Mouse (Mus musculus): ENCODE measurements around the gene Avil.
A peak's percentile ranks its signal among the peaks of the same experiment; 100 is the strongest.

Gene Avil

DNA sequence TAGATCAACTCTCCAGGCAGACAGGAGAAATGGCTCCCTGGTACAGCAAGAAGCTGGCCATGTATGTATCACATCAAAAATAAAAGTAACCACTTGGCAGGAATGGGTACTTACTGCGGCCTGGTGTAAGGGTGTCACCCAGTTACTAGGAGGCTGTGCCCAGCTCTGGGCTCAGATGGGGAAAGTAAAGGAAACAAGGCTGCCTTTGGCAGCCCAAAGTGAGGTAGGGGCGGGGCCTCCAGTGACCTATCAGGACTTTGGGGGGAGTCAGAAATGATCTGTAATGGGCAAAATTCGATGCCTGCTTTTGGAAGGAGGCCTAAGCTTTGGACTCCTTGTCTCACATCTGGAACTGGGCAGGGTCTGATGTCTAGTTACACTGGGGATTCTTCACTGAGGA, 18.8 kb upstream of the Avil start:
- peak; percentile 53 for DNase-seq

DNA sequence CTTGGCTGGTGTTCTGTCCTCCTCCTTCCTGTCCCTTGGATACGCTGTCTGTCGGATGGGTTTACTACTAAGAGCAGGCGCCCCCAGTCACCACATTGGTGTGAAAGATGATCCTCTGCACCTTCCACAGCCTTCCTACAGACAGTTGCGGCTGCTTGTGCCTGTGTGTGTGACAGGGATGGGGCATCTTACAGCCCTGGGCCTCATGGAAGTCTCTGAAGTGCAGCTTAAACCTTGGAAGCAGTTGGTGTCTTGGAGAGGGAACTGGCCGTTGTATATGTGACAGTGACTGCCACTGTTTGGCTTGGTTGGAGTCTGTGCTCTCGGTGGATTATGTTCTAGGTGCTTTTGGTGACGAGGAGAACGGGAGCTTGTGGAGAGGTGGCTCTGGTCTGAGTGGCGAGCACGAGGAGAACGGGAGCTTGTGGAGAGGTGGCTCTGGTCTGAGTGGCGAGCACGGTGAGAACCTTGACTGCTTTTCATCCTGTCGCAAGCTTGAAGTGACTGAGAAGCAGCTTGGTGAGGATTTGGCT, 17.2 kb upstream of the Avil start:
- DNase-seq = no peak

DNA sequence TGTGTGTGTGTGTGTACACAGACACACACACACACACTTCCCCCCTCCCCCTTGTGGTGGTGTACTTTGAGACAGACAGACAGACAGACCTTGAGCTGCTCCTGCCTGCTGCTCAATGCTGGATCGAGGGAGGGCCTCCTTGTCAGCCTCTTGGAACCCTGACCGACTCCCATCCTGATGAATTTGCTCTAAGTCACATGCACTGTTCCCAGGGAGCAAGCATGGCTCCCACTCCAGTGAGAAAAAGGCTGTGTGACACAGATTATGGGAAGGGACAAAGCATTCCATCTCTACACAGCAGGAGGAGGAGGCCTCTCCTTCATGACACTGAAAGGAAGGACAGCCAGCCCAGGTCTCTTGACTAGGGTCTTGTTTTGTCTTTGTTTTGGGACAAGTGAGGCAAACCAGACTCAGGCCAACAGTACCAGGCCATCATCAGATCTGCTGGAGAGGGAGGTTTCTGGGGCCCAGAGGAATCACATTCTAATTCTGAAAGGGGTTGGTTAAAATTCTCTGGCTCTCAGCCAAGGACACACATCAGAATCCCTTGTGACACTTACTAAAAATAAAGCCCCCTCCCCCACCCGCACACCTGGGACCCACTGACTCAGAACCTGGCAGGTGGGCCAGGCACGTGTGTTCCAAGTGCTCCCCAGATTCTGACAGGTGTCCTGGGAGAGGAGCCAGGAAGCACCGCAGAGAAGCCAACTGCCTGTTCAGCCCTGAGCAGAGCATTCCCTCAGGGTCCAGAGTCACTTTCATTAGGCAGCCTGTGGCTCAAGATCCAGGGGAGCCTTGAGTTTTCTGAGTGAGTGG, 16.1 kb upstream of the Avil start:
- DNase-seq = peak; percentile 92

DNA sequence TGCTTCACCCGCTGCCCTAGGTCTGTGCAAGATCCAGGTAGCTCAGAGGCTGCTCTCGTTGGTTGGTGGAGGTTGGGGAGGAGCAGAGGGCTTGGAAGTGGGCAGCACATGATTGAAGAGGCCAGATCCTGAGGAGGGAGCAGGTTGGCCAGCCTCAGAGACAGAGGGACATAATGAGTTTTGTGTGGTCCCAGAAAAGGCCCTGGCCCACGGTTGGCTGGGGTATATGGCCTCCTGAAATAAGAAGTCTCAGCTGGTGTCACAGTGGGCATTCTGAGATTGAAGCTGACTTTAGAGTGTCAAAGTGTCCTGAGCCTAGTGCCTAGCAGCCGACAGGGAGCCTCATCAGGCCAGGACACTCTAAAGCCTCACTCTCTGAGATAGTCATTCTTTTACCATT, 15.4 kb upstream of the Avil start:
- DNase-seq = peak; percentile 55

DNA sequence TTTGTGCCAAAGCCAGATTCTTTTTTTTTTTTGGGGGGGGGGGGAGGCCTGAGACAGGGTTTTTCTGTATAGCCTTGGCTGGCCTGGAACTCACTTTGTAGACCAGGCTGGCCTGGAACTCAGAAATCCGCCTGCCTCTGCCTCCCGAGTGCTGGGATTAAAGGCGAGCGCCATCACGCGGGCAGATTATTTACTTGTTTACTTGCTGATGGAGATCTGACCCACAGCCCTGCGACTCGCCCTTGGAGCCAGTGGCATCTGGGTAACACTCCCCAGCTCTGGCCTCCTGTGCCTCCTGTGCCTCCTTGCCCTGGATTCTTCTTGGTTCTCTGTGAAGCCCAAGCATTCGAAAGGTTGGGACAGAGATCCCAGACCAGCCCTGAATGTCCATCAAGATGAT, 14.9 kb upstream of the Avil start:
- DNase-seq = peak; percentile 64

DNA sequence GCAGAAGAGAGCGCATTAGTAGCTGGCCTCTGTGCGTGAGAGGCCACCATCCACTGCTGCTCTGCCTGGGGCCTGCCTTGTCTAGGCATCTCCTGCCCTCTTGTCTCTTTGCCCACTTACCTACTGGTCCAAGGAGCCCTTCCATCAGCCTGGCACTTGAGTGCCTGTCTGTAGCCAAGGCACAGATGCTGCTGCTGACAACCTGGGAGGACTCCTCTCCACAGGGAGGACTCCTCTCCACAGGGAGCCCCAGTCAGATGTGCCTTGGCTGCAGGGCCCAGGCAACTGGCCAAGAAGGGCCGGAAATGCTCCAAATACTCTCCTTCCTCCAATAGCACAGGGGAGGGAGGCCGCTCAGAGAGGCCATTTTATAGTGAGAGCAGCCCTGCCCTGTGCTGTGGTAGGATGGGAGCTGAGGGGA, 14.0 kb upstream of the Avil start:
- DNase-seq = peak; percentile 92

DNA sequence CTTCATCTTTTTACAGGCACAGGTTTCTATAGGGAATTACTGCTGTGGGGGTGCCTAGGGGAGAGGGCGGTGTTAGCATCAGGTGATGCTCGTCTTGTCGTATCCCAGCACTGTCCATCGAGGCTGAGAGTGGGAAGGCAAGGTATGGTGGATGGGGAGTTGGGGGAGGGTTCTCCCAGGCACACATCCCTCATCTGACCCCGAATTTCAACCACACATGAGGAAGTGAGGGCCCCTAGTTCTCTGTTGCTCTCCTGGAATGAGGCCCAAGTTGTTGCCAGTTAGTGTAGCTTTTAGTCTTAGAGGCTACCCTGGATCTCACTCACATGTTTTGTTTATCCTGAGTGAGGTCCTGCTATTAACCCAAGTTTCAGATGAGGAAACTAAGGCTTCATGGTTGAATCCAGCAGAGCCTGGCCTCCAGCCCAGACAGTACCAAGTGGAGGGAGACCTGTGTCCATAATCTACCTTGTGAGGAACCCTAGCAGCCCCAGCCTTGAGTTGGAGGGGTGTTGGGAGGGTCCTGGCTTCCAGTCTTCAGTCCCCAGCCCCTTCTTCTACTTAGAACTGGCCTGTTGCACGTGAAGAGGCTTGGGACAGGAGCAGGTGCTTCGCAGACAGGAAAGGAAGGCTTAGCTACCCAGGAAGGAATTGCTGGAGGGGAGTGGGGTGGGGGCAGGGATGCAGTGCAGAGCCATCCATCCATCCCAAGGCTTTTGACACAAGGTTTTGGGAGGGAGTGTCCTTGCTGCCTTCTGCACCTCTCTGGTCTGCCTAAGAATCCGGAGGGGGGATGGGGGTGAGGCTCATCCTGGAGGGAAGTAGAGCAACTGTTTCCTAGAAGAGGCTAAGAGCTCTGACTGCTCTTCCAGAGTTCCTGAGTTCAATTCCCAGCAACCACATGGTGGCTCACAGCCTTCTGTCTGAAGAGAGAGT, 13.1 kb upstream of the Avil start:
- peak; percentile 64 for DNase-seq

DNA sequence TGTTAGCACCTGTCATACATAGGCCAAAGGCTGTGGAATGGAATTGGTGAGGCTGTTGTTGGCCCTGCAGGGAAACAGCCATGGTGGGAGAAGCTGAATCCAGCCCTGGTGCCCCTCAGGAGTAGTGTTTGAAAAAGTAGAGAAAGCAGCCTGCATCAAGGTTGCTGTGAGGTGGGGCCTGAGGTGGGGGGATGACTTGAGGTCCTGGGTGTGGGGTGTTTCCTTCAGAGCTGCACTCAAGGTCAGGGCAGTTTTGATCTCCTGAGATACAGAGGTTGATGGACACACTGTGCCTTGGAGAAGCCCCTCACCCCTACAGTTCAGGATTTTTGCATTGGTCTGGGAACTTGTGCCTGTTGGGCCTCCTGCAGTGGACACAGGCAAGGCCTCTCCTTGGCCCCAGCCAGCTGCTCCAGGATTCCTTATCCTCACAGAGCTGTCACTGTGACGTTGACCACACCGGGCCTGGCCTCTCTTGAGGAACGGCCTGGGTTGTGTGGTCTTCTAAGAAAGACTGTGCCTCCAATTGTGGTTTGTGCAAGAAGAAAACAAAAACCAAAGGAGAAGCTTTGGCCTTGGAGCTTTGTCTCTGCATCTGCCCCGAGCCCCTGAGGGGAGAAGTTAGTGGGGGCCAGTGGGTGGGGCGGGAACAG, 11.9 kb upstream of the Avil start:
- no peak for DNase-seq

DNA sequence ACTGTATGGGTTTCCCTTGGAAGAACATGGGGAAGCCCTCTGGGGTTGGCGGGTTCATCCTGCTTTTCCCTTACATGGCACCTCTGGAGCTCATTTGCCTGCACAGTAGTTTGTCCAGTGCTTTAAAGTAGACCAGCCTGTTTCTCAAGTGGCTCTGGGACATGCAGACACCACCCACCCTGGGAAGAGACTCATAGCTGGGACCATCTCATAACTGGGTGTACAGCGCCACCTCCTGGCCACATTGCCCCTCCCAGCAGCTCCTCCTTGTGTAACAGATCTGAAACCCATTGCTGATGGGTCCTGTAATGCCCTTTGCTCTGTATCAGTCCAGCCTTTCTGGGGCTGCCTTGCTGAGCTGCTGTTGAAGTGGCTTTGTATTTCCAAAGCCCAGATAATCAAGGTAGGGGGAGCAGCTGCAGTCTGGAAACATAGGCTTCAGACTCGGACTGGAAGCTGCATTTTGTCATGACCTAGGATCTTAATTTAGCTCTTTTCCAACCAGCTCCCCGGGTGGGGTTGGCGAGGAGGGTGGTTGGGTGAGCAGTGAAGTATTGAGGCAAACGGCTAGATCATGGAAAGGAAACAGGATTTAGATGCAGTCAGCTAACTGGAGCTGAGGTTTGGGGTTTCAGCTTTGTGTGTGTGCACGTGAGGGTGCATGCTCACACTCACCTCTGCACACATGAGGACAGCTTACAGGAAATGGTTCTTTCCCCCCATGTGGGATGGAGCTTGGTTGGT, 10.0 kb upstream of the Avil start:
- DNase-seq = peak; percentile 86

DNA sequence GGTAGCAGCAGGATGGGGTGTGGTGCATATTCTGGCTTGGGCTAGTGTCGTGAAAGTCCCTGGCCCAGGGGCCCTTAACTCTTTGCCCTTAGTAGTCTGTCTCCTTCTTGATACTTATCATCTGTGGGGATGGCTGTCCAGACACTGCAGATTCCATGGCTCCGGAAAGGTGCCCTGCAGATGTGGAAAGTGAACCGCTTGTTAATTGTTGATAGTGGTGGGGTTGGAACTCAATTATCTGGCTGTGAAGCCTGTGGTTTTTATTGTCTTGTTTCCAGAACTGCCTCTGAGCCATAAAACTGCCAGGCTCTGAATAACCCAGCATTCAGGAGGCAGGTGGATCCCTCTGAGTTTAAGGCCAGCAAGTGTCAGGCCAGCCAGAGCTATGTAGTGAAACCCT, 8.8 kb upstream of the Avil start:
- no peak for DNase-seq

DNA sequence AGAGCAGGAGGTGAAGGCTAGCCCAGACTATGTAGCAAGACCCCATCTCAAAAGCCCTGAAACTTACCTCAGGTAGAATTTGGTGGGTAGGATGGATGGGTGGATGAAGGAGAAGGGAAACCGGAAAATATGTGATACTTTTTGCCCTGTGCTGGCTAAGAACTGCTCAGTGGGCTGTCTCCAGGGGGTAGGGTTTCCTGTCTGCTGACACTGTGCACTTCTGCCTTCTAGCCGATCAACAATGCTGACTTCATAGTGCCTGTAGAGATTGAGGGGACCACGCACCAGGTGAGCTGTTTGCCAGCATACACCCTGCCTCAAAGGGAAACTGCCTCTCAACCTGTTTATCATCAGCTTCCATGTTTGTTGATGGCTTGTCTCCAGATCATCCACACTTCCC, 6.9 kb upstream of the Avil start:
- DNase-seq = no peak

DNA sequence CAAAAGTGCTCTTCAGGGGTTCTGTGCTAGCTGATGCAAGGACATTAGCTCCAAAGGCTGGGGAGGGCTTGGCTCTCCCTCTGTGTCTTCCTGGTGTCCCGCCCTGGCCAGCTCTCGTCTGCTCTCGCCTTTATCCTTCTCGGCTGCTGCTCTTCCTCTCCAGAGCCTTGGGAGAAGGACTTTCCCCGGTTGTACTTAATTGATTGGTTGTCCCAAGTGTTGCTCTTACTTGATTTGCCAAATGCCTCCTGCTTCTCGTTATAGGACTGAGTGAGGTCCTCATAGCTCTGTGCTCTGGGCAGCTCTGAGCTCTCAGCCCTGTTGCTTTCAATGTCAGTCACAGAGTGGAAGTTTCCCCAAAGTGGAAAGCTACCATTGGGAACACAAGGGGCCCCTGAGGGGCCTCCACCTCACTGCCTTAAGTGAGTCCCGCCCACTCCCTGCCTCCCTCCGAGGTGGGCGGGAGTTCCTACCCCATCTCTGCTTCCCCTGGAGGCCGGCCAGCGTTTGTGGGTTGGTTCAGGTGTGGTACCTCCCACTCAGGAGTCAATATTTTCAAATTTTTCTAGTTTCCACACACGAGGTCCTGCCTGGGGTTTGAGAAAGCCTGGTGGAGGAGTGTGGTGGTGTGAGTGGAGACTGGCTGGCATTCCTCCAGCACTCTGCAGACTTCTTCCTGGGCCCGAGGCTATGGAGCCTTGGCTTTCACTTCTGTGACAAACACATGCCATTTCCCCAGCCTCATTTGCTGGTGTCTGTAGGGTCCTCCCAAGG, 3.0 kb upstream of the Avil start:
- DNase-seq = no peak

DNA sequence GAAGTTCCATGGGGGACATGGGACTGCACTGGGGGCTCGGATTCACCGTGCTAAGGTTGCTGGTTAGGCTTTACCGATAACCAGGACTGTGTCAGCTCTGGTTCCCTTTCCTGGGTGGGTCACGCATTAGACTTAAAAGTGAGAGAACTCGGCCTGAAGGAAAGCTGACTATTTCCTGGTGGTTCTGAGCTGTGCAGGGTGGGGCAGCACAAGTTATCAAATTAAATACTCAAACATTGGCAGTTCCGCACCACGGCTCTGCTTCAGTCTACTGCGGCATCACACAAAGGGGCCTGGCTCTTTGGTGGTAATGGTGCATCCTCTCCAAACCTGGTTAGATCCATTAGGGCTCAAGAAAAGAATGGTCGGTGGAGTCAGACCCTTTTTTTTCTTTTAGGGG, 788 bp downstream of the Avil start:
- DNase-seq = no peak

DNA sequence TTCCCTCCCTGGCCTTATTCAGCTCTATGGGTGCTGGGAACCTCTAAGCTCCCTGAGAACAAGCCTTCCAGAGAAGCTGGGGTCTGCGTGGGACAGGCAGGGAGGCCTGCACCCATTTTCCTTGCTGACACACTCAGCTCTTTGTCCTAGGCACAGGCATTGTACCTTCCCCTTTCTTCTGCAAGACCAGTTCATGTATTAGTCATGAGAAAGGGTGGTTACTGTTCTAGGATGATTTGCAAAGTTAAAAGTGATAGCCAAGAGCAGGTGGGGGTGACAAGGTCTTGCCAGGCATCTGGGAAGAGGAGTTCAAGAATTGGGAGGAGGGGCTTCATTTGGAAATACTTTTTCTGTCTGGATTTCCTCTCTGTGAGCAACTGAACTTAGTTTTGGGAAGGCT, 1.5 kb downstream of the Avil start:
- DNase-seq = no peak

DNA sequence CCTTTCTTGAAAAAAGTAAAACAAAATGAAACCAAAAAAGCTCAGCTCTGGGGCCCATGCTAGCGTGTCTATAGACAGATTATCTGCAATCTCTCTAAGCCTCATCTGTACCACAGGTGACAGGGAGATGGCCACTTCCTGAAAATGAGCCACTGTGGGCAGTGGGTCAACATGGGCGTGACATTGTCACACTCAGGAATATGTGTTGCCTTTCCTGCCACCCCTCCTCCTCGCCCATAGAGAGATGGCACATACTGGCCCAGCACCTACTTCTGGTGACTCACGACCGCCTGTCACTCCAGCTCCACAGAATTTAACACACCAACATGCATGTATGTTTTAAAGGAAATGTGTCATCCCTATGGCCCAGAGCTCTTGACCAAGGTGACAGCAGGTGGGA, 2.3 kb downstream of the Avil start:
- DNase-seq = no peak

DNA sequence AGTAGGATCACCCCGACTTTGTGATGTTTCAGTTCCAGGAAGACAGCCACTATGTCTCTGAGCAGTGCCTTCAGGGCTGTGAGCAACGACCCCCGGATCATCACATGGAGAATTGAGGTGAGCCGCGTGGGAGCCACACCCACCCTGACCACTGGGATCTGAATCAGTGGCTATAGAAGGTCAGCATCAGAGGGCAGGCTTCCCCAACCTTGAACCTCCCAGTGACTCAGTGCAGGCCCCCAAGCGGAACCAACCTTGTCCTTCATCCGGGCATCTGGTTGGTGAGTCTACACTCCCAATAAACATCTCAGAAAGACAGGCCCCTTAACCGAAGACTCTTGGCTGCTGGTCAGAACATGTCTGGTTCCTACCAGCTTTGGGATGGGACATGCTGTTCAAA, 2.8 kb downstream of the Avil start:
- DNase-seq = no peak

DNA sequence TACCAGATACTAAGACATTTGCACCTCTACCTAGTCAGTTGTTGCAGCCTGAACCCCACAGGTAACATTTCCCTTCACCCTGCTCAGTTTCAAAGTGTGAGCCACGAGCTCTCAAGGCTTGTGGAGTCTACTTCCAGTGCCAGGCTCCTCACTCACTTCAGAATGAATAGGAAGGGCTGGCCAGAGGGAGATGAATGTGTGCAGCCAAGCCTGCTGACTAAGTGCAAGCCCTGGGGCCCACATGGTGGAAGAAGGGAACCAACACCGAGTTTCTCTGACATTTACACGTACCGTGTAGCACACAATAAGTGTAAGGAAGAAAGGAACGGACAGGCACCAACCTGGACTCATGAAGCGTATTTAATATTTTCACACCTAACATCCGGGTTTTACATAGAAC, 3.3 kb downstream of the Avil start:
- no peak for DNase-seq

DNA sequence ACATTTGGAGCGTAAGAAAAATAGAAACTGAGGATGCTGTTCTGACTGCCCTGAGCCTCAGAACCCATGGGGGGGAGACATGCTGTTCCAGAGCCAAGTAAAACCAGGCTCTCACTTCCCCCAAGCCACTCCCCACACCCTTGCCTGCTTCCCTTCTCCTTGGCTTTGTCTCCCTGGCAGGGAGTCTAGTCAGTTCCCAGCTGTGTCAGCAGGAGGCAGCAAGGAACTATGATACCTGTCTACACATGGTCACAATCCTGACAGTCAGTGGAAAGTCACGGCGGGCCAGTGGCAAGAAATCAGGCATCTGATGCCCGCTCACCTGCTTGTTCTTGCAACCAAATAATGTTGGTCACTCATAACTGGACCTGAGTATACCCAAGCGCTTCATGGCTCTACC, 16.0 kb downstream of the Avil start:
- no peak for DNase-seq

DNA sequence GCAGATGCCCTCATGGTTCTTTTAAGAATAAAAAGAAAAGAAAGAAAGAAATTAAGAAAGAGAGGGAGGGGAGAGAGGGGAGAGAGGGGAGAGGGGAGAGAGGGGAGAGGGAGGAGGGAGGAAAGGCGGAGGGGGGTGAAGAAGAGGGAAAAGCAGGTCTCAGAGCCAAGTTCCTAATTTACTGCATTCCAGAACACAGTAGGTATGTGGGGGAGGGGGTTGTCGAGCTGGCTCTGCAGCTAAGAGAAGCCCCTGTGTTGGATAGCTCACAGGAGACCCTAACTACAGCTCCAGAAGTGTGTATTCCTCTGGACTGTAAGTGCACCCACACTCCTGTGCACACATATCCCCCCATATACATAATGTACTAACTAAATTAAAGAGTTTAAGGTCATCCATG, 16.6 kb downstream of the Avil start:
- no peak for DNase-seq

DNA sequence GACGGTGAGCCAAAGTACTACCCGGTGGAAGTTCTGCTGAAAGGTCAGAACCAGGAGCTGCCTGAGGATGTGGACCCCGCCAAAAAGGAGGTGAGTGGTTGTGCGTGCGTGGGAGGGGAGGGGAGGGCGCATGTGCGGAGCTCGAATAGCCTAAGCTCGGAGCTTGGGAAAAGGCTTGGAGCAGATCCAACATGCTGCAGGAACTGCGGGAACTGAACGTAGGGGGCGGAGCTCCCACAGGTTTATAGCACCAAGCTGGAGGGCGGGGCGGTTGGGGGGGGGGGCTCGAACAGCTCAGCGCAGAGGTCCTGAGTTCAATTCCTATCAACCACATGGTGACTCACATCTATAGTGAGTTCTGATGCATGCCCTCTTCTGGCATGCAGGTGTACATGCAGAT, 17.9 kb downstream of the Avil start:
- DNase-seq = no peak

Measured in cerebellum, adult 9-11 months (tissue).